Mouse (Mus musculus) neural tube, embryonic 10.5 days (tissue): Measurements from ENCODE around the gene G6pdx.

Source experiments
- DNase-seq: peaks from one replicate; pipeline ENCODE4 v3.0.0-alpha.2; 2017; ENCODE audit warnings: low spot score; ENCODE audit errors: extremely low spot score

G6pdx gene

DNA sequence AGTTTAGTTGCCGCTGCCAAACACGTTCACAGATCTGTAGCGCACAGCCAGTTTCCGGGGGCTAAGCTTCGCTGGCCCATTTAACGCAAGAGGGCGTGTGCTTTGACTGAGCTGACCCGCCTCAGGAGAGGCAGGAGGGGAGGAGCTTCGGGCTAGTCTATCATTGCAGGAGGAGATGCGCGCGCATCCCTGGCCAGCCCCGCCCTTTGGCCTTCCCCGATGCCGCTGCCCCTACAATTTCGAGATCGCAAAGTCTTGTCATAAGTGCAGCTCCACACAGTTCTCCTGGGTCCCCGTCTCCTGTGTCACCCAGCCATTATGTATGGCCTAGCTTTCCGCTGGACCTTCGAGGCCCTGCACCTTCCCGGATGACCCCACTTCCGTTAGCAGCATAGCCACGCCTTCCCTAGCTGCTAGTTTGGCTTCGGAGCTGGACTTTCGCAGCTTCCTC, at the start of gene G6pdx:
TSS of gene G6pdx (minus strand) at position 369 of the 451 bp plus-strand sequence.
- peak; percentile 79 for DNase-seq

DNA sequence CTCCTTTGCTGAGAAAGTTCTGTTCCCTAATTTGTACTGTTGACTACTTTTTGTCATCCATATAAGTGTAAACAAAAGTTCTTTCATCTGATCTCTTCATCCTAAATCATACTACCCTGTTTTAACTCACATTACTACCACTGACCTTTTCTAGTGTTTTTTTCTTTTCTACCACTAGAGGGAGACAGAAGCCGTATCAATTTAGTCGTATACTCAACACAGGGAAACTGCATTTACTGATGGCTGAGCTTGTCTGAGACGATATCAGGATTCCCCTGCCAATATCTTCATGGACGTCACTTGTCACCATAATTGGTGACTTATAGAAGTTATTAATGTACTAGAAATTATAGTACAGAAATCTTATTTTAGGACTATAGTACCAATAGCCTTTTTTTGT, 23.8 kb upstream of the G6pdx start:
- no peak for DNase-seq

DNA sequence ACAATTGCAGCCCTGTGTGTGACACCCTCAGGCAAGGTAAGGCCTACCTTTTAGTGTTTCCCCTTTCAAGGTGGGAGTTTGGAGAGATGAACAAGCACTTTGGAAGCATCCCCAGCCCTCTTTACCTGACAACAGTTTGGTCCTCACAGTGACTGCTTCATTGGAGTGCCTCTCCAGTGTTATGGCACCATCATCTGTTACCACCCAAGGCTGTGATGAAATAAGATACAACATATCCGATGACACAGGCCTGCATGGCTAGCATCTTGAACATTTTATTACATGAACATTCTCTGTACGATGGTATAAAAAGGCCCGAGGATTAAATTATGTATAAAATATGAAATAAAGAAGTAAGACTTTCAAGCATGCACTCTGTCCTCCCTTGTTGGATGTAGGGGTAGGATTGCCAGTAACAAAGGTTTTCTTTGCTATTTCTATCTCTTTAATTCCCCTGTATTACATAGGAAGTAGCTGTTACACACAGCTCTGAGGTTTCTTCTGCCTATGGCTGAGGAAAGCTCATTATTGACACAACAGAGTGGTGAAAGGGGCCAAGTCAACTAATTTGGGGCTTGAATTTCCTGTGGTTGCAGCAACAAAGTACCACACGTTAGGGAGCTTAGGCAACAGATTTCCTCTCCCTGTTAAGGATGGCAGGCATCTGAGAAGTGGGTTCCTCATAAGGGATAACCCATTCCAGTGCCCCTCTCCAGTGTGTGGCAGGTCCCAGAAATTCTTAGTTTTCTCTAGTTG, 22.3 kb upstream of the G6pdx start:
- no peak for DNase-seq

DNA sequence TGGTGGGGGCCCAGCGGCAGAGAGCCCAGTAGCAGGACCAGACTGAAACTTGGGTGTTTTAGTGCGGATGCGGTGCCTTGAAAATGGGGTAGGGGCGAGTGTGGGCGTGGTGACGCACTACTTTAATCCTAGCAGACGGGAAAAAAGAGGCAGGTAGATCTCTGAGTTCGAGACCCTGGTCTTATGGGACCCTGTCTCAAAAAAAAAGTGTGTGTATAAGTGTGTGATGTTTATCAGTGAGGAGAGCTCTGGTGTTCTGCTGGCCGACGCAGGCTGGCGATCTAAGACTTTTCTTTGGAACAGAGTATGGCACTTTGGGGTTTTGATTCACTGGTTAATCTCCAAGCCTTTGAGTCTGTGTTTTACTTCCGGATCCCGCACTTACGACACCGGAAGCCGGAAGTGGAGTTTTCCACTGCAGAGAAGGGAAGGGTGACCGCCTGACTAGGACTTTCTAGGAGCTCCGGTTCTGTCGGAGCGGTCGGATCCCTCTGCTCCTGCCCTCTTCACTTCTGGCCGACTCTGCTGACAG, 362 bp upstream of the G6pdx start:
- peak; percentile 77 for DNase-seq

DNA sequence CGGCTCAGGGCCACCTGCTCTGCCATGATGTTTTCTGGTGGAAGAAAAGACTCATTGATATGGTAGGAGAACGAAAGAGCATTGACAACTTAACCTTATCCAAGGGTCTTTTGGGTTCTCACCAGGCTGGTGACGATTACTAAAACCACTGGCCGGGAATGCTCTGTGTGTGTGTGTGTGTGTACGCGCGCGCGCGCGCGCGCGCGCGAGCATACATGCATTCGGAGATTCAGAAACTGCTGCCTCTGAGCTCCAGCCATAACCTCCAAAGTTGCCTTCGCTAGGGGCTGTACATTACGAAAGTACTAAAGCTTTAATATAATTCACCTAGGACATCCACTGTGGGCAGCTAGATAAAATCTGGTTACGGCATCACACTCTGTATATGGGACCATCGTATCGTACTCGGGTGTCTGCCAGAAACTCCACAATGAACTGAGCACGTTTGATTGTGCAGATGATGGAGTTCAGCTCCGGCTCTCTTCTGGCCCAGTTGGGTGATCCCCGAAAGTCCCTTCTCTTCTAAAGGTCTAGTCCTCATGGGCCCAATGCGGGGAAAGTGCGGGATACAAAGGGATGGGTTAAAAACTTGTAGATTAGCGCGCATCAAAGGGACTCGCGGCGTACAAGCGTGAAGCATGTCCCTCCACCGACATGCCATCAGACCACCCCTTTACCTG, 708 bp downstream of the G6pdx start:
- DNase-seq: peak; percentile 16

DNA sequence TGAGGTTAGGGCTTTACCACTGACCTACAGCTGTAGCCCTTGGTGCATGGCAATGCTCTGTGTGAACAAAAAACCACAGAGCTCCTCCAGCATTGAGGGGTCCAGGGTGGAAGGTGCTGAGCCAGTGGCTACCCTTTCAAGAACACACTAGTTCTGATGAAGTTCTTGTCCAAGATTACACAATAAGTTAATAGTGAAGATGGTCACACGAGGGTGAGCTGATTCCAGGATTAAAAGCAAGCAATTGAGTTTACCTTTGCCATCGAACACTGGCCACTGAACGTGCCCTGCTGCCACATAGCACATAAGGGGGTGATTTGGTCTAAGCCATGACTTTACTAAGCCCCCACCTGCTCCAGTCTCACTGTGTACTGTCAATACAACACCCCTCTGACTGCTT, 1.9 kb downstream of the G6pdx start:
- no peak for DNase-seq

DNA sequence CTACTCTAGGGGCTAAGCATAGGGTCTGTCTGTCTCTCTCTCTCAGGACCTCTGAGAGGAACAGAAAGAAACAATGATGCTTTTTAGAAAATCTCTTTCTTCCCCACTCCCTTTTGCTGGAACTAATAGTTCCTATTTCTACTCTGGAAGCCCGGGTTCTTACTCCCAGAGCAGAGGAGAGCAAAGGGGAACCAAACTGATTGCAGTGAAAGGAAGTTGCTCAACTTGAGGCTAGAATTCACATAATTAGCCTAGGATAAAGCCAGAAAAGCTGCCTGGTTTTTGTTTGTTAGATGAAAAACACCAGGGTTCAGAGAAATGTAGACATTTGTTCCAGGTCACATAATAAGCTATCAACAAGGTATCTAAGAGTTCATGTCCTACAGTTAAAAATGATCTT, 2.7 kb downstream of the G6pdx start:
- no peak for DNase-seq

DNA sequence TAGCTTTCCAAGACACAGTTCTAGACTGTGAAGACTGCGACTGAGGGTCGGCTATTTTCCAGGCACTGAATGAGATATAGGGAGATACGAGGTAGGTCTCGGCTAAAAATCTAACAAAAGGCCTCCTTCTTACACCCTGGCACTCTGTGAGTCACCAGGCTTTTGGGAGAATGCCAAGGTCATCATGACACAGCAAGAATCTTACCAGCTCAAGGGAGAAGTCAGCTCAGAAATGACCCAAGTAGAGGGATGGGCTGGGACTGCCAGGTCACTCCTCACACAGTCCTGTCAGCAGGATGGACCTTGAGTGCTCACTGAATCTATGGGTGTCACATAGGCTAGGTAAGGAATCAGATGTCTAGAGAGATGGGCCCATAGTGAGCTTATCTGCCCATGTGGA, 3.8 kb downstream of the G6pdx start:
- DNase-seq: no peak

DNA sequence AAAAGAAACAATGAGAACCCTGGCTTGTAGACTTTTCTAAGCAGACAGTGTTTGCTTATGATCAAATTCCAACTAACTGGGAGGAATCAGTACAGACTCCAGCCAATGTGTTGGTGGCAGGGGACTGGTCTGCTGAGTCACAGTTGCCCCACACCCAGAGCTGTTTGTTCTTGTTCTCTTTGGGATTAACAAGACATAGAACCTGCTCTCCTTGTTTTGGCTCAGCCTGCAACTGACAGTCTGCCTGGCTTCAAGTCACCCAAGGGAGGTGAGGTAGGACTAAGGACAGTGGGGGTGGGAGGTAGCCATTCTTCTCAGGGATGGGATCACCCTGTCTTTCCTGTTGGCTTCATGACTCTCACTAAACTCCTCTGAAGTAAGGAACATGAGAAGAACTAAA, 4.6 kb downstream of the G6pdx start:
- DNase-seq: no peak

DNA sequence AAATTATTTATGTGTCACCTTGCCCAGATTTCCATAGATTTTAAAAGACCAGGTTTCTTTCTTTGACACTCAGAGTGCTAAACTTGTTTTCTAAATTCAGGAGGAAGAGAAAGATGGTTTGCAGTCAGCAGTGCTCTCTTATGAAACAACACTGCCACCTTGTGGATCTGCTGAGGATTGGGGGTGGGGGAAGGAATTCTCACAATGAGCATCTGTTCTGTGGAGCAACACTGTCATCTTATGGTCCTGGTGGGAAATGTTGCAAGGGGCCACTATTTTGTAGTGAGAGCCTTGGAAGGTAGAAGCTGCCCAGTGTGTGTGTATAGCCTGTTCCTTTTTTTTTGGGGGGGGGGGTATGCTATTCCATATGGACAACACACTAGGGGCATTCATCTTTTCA, 15.6 kb downstream of the G6pdx start:
- peak; percentile 61 for DNase-seq

DNA sequence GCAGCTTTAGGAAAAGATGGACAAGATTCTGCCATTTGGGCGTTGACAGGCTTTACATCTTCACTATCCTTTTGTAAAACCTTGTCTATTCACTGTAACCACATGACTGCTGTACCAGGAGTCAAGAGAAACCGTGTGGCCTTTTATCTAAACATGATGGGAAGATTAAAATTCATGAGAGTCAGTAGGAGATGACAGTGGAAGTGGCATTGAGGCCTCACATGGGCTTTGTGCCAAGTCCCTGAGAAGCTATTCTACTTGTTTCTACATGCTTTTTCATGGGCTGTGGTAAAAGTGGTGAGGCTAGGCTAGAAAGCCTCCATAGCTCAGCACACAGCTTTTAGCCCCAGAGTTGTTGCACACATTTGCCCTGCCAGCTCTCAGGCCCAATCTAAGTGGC, 20.7 kb downstream of the G6pdx start:
- no peak for DNase-seq

DNA sequence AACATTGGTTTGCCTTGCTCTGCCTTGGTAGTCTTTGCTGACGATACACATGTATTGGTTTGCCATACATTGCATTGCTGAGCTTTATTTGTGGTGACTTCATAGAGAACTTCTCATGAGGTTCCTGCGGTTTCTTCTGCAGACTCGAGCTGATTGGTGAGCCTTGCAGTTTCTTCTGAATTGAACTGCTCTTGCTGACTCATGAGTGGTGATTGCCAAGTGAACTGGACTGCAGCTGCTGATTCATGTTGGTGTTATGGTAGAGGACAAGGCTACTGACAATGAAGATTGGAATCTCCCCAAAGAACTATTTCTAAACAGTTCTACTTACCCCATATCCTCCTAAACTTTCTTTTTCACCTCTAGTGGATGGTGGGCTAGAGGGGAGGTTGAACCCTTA, 28.9 kb downstream of the G6pdx start:
- no peak for DNase-seq

DNA sequence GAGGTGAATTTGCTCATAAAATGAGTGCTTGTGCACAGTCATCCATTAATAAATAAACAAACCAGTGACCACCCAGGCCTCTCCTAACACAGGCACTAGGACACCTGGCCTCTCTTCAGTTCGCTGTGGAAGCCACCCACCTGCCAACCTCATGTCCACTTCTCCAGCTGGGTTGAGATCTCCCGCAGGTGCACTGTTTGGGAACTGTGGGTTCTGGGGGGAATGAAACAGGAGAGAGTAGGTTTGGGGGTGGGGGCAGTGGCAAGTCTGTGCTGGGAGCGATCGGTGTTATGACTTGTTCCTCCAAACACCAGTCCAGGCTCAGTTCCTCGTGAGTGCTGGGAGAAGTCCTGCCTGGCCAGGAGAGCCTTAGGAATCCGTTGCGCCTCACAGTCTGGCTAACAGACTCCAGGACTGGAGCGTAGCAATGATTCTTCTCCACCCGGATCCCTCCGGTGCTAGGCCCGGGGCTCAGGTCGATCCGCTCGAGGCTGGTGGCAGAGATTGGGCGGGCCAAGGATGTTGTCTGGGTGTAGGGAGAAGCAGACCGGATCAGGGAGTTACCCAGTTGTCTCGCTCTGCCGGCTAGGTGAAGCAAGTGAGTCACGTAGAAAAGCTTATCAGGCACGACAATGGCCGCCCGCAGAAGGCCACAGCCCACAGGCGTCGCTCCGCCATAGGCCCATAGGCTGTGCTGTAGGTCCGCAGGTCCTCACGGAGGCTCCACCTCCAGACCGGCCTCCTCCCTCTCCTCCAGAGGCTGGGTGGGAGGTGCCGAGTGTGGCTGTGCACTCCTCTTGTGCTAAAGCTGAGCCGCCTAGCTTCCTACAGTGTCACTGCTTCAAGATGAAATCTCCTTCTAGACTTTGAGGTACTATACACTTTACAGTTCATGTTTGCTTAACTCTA, 36.2 kb downstream of the G6pdx start, which contains the start of the genes Fam3a and Ikbkg:
TSS of gene Fam3a (minus strand) at position 738 of the 909 bp plus-strand sequence.
TSS of gene Ikbkg (plus strand) at position 756 of the 909 bp plus-strand sequence.
- DNase-seq: peak; percentile 70

DNA sequence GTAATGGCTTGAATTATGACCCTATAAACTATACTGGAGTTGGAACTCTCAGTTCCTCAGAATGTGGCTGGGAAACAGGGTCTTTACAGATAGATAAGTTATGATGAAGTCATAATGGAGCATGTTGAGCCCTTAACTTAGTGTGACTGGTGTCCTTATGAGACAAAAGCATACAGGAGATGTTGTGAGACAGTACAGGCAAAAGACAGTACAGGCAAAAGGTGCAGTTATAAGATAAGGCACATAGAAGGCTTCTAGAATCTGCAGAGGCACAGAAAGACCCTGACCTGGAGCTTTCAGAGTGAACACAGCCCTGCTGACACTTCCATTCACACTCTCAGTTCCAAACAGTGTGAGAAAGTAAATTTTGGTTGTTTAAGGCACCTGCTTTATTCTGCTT, 40.8 kb downstream of the G6pdx start:
- DNase-seq: no peak

DNA sequence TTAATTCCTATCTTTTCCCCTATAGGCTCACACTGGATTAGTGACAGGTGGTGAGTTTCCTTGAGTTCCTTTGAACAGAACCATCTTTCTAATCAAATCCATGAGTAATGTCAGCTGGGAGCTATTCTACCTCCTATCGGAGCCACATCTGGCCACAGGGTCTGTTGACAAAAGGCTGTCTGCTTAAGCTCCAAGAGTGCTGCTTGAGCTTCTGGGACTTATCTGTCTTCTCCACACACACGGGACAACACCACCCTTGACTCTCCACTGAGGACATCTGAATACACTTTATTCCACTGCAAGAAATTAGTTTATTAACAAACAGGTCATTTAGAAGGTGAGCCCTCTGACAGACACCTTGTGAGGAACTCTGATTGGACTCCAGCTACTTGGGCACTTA, 44.5 kb downstream of the G6pdx start:
- no peak for DNase-seq

DNA sequence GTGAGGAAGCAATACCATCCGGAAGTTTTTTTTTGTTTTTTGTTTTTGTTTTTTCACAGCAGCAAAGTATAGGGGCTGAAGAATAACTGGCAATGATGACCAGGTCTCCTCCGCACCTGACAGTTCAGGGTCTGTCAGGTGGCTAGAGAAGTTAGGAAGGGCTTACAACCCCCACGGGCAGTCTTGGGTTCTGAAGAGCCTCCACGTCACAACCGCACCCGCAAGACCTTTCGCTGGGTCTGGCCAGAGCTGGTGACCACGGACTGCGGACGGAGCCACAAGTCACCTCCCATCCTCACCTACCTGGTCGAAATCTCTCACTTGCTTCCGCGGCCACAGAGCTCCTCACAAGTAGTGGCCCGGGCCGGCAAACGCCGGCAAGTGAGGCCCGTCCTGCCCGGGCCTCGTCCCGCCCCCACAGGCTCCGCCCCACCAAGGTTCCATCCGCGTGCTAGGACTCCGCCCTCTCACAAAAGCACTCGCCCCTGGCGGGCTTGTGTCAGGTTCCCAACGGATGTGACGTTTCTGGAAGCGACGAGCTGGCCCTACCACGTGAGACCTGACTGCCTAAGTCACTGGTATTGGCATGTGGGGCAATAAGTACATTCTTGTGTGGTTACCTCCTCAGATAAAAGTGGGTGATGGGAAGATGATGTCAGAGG, 56.0 kb downstream of the G6pdx start, which contains the start of the genes Ubl4a and Slc10a3:
TSS of gene Ubl4a (minus strand) at position 331 of the 662 bp plus-strand sequence.
TSS of gene Slc10a3 (minus strand) at position 462 of the 662 bp plus-strand sequence.
- peak; percentile 71 for DNase-seq

DNA sequence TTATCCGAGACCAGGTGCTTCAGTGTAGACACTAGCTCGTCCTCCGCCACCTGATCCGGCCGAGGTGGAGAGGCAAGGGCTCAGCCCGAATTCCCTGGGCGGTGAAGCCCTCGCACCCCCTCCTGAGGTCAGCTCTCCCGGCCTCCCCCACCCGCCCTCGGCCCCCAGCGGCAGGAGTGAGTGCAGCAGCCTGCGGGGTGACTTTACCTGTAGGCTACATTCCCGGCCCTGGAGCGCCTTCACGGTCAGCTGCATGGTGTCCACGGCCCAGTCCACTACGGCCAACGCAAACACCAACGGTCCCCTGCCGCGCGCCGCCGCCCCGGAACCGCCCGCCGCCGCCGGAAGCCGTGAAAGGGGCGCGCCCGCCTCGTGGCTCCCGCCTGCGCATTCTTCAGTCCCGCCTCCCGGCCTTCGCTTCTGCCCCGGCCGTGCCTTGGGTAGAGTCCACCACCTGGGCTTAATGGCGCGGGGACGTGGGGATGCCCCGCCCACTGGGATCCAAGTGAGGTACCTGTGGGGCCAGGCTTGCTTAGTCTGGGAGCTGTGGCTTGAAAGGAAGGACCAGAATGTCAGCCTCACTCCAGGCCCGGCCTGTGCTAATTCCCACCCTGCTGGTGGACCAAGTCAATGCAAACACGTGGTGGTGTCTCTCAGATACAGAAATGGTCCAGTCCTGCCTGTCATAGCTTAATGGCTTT, 60.6 kb downstream of the G6pdx start:
- DNase-seq: peak; percentile 69

DNA sequence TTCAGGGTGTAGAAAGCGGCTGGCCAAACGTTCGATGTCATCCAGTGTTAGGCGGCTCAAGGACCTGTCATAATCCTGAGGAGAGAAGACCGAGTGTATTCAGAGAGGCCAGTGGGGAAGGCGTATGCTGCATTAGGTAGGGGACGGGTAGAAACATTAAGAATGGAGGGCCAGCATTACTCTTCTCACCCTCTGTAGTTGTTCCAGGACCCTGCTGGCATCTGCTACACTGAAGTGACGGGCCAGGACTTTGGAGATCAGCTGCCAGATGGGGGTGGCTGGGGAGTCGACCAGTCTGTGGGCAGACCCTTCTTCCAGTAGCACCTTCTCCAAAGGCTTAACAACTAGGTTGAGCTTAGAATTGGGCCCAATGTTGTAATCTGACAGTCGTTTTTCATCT, 61.5 kb downstream of the G6pdx start:
- DNase-seq: no peak
